Mouse (Mus musculus): Measurements from ENCODE around the gene Gpatch2. TPM values are rescaled to one million over a fixed set of nuclear protein-coding genes. Genes with fewer than 3 reads are reported as not detected.

Gpatch2 gene
- polyA plus RNA-seq, 1 experiment = 5.3 TPM

DNA sequence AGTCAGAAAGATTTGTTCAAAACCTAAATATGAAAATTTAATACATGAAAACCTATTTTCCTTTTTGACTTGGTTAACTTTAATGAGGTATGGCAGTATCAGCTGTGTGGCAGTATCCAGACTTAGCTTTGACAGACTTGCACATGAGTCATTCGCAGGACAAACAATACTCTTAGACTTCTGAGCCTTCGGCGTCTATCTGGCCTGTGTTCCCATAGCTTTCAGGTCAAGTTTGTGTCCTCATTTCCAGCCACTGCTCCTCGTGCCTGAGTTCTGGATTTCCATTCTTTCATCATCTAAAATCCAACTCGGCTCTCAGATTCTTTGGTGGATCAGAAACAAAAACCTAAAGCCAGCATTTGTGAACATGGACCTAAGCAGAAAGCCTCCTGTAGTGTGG, 79.2 kb downstream of the Gpatch2 start:
- Histone ChIP-seq H3K4me2 (ENCODE audit: low read depth) (peak overlapping the region; percentile 74), H3K79me2 (ENCODE audit: control insufficient read depth, insufficient read depth) (no peaks in the 10 kb centered on the region), H3K36me3 (ENCODE audit: control insufficient read depth, insufficient read depth) (no peaks in the 10 kb centered on the region), H3K4me3 (no peak overlapping the region), H3ac (ENCODE audit: control insufficient read depth, insufficient read length) (no peak overlapping the region), H3K27me3 (ENCODE audit: control insufficient read depth, insufficient read depth, insufficient read length) (no peaks in the 10 kb centered on the region)
- TF ChIP-seq CEBPB (IDR thresholded peaks at IDR 0.05; ENCODE audit: insufficient read depth, poor library complexity, severe bottlenecking) = 0 out of 2 replicates have a peak, but pooled peaks have one; percentile 29
- TF ChIP-seq TCF3 (IDR thresholded peaks at IDR 0.05; ENCODE audit: insufficient read length, low read depth) = no peak
- no peak for TF ChIP-seq TCF12 (IDR thresholded peaks at IDR 0.05; ENCODE audit: insufficient read depth, poor library complexity, severe bottlenecking)
- TF ChIP-seq MYOD1 (IDR thresholded peaks at IDR 0.05; ENCODE audit: control insufficient read depth in 1 of 3, insufficient read length in 2 of 3, low read depth in 2 of 3) = peak in 1 of 3 experiments; percentile 22
- TF ChIP-seq POLR2A (IDR thresholded peaks at IDR 0.05; ENCODE audit: insufficient read length, low read depth) = no peak

DNA sequence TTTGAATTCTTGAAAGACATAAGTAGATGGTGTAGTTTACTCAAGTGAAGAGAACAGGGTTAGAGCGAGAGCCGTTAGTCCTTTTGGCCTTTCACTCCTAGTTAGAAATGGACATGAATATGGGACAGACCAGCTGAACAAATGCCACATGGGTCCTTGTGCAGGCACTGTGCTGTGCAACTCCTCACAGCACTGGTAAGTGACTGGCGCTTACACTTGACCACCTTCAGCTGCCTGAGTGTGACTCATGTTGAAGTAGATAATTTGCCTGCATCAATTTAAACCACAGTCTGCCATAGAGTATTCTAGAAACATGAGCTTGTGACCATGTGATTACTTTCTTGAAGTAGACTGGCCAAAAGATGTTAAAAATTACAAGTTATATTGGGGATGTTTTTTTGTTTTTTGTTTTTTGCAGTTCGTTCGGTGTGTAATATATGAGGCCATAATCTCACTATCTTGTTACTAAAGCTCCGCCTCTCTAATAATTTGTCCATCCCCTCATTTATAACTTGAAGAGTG, 79.8 kb downstream of the Gpatch2 start:
- H3ac ChIP-seq (ENCODE audit: control insufficient read depth, insufficient read length) = no peak overlapping the region
- TF ChIP-seq MAX (IDR thresholded peaks at IDR 0.05; ENCODE audit: low read depth) = no peak
- no peak for TF ChIP-seq TCF12 (IDR thresholded peaks at IDR 0.05; ENCODE audit: insufficient read depth, poor library complexity, severe bottlenecking)
- TF ChIP-seq POLR2A (IDR thresholded peaks at IDR 0.05; ENCODE audit: insufficient read length, low read depth) = peak; percentile 66
- no peak for TF ChIP-seq POLR2AphosphoS2 (IDR thresholded peaks at IDR 0.05; ENCODE audit: insufficient read length, low read depth)
- peak; percentile 82 for TF ChIP-seq USF1 (IDR thresholded peaks at IDR 0.05; ENCODE audit: low read depth)
- no peak for TF ChIP-seq CEBPB (IDR thresholded peaks at IDR 0.05; ENCODE audit: insufficient read depth, poor library complexity, severe bottlenecking)
- peak; percentile 19 to 84 (median 76) for TF ChIP-seq MYOD1 (IDR thresholded peaks at IDR 0.05; ENCODE audit: control insufficient read depth in 1 of 3, insufficient read length in 2 of 3, low read depth in 2 of 3)
- TF ChIP-seq MYOG (IDR thresholded peaks at IDR 0.05; ENCODE audit: control insufficient read depth in 1 of 3, insufficient read depth in 1 of 3, insufficient read length in 2 of 3, low read depth in 2 of 3) = peak; percentile 39 to 79 (median 66)
- no peak for TF ChIP-seq E2F4 (IDR thresholded peaks at IDR 0.05; ENCODE audit: insufficient read depth)
- TF ChIP-seq TCF3 (IDR thresholded peaks at IDR 0.05; ENCODE audit: insufficient read length, low read depth) = no peak
- no peaks in the 10 kb centered on the region for H3K27me3 ChIP-seq (ENCODE audit: control insufficient read depth, insufficient read depth, insufficient read length)
- no peaks in the 10 kb centered on the region for H3K36me3 ChIP-seq (ENCODE audit: control insufficient read depth, insufficient read depth)
- no peaks in the 10 kb centered on the region for H3K79me2 ChIP-seq (ENCODE audit: control insufficient read depth, insufficient read depth)
- peak overlapping the region; percentile 74 for H3K4me2 ChIP-seq (ENCODE audit: low read depth)
- H3K4me3 ChIP-seq = no peak overlapping the region

DNA sequence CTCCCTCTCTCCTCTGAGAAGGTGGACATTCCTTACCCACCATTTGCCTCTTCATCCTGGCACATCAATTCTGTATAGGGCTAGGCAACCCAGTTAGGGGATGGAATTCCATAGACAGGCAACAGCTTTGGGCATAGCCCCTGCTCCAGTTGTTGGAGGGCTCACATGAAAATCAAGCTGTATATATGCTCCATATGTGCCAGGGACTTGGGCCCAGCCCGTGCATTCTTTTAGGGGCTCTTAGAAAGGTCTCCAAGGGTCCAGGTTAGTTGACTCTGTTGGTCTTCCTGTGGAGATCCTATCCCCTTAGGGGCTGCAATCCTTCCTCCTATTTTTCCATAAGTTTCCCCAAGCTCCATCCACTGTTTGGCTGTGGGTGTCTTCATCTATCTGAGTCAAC, 80.4 kb downstream of the Gpatch2 start:
- peak overlapping the region; percentile 74 for H3K4me2 ChIP-seq (ENCODE audit: low read depth)
- no peaks in the 10 kb centered on the region for H3K27me3 ChIP-seq (ENCODE audit: control insufficient read depth, insufficient read depth, insufficient read length)
- no peaks in the 10 kb centered on the region for H3K36me3 ChIP-seq (ENCODE audit: control insufficient read depth, insufficient read depth)
- TF ChIP-seq MAX (IDR thresholded peaks at IDR 0.05; ENCODE audit: low read depth) = no peak
- TF ChIP-seq POLR2A (IDR thresholded peaks at IDR 0.05; ENCODE audit: insufficient read length, low read depth) = no peak
- TF ChIP-seq USF1 (IDR thresholded peaks at IDR 0.05; ENCODE audit: low read depth) = no peak
- TF ChIP-seq TCF12 (IDR thresholded peaks at IDR 0.05; ENCODE audit: insufficient read depth, poor library complexity, severe bottlenecking) = no peak
- TF ChIP-seq MYOG (IDR thresholded peaks at IDR 0.05; ENCODE audit: control insufficient read depth in 1 of 3, insufficient read depth in 1 of 3, insufficient read length in 2 of 3, low read depth in 2 of 3) = no peak
- no peak for TF ChIP-seq TCF3 (IDR thresholded peaks at IDR 0.05; ENCODE audit: insufficient read length, low read depth)
- TF ChIP-seq POLR2AphosphoS2 (IDR thresholded peaks at IDR 0.05; ENCODE audit: insufficient read length, low read depth) = no peak
- no peak for TF ChIP-seq SRF (IDR thresholded peaks at IDR 0.05; ENCODE audit: control insufficient read depth, insufficient read length, low read depth)
- TF ChIP-seq MYOD1 (IDR thresholded peaks at IDR 0.05; ENCODE audit: control insufficient read depth in 1 of 3, insufficient read length in 2 of 3, low read depth in 2 of 3) = no peak
- no peak for TF ChIP-seq REST (IDR thresholded peaks at IDR 0.05; ENCODE audit: insufficient read depth, insufficient read length)
- no peak for TF ChIP-seq E2F4 (IDR thresholded peaks at IDR 0.05; ENCODE audit: insufficient read depth)
- no peak for TF ChIP-seq CEBPB (IDR thresholded peaks at IDR 0.05; ENCODE audit: insufficient read depth, poor library complexity, severe bottlenecking)
- no peaks in the 10 kb centered on the region for H3K79me2 ChIP-seq (ENCODE audit: control insufficient read depth, insufficient read depth)
- H3K4me3 ChIP-seq = no peak overlapping the region
- no peak overlapping the region for H3ac ChIP-seq (ENCODE audit: control insufficient read depth, insufficient read length)

DNA sequence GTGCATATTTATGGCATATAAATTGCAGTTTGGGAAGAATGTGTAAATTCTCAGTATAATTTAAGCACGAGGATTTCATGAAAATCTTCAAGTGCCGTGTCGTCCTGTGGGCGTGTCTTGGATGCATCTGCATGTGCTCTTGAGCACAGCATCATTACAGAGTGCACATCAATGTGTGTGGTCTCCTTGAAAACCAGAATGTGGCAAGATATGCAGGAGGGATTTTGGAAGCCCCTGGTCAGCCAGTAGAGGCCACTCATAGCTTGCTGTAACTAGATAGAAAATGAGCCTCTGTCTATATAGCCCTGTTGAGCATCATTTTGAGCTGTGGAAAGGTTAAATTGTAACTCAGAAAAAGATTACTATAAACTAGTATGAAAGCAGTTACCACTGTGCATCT, 83.9 kb downstream of the Gpatch2 start:
- TF ChIP-seq TCF3 (IDR thresholded peaks at IDR 0.05; ENCODE audit: insufficient read length, low read depth) (no peak), MYOG (IDR thresholded peaks at IDR 0.05; ENCODE audit: control insufficient read depth in 1 of 3, insufficient read depth in 1 of 3, insufficient read length in 2 of 3, low read depth in 2 of 3) (no peak), POLR2A (IDR thresholded peaks at IDR 0.05; ENCODE audit: insufficient read length, low read depth) (no peak), CEBPB (IDR thresholded peaks at IDR 0.05; ENCODE audit: insufficient read depth, poor library complexity, severe bottlenecking) (no peak), MAX (IDR thresholded peaks at IDR 0.05; ENCODE audit: low read depth) (no peak), POLR2AphosphoS2 (IDR thresholded peaks at IDR 0.05; ENCODE audit: insufficient read length, low read depth) (no peak), TCF12 (IDR thresholded peaks at IDR 0.05; ENCODE audit: insufficient read depth, poor library complexity, severe bottlenecking) (no peak), USF1 (IDR thresholded peaks at IDR 0.05; ENCODE audit: low read depth) (no peak), E2F4 (IDR thresholded peaks at IDR 0.05; ENCODE audit: insufficient read depth) (no peak), REST (IDR thresholded peaks at IDR 0.05; ENCODE audit: insufficient read depth, insufficient read length) (no peak), SRF (IDR thresholded peaks at IDR 0.05; ENCODE audit: control insufficient read depth, insufficient read length, low read depth) (no peak), MYOD1 (IDR thresholded peaks at IDR 0.05; ENCODE audit: control insufficient read depth in 1 of 3, insufficient read length in 2 of 3, low read depth in 2 of 3) (no peak)
- H3K79me2 ChIP-seq (ENCODE audit: control insufficient read depth, insufficient read depth) = no peaks in the 10 kb centered on the region
- H3K4me3 ChIP-seq = no peak overlapping the region
- H3K27me3 ChIP-seq (ENCODE audit: control insufficient read depth, insufficient read depth, insufficient read length) = no peaks in the 10 kb centered on the region
- H3ac ChIP-seq (ENCODE audit: control insufficient read depth, insufficient read length) = no peak overlapping the region
- H3K36me3 ChIP-seq (ENCODE audit: control insufficient read depth, insufficient read depth) = no peaks in the 10 kb centered on the region
- H3K4me2 ChIP-seq (ENCODE audit: low read depth) = no peak overlapping the region

Data from myocyte (in vitro differentiated cells).